Mouse (Mus musculus) layer of hippocampus, adult 2 months (tissue): ENCODE results near the gene Plekhm2. TPM values are rescaled to one million over a fixed set of nuclear protein-coding genes. Genes with fewer than 3 reads are reported as not detected.

ENCODE experiments used
- DNase-seq, 2 experiments: peaks; one replicate each; pipeline ENCODE4 v3.0.0; 2022; ENCODE audit warnings: low spot score in 2 of 2
- H3K27ac ChIP-seq: fragments of 200-600 bp; 2 replicates; pipeline ENCODE4 v1.8.1; 2022
- H3K4me3 ChIP-seq: fragments of 200-600 bp; 2 replicates; pipeline ENCODE4 v1.8.1; 2022; ENCODE audit warnings: mild to moderate bottlenecking
- CTCF ChIP-seq: fragments of 200-600 bp; conservative IDR thresholded peaks from 2 replicates; pipeline ENCODE4 v1.8.1; 2022; ENCODE audit warnings: antibody characterized with exemption, mild to moderate bottlenecking, moderate library complexity
- total RNA-seq, 2 experiments: library from RNA; stranded (reverse); gene quantifications; 2 replicates each; pipeline ENCODE4 v1.2.3; 2021

The Plekhm2 gene
- total RNA-seq, 2 experiments from 2014 or later, result 74.1 to 80.6 TPM

- no peak overlapping the region for H3K4me3 ChIP-seq
- no peak for TF ChIP-seq CTCF
- DNase-seq, result no peak
- H3K27ac ChIP-seq, result no peak overlapping the region
Measured at GRCm38 (mm10) chr4:141602523-141603223, 62.0 kb downstream of the Plekhm2 start.

DNA sequence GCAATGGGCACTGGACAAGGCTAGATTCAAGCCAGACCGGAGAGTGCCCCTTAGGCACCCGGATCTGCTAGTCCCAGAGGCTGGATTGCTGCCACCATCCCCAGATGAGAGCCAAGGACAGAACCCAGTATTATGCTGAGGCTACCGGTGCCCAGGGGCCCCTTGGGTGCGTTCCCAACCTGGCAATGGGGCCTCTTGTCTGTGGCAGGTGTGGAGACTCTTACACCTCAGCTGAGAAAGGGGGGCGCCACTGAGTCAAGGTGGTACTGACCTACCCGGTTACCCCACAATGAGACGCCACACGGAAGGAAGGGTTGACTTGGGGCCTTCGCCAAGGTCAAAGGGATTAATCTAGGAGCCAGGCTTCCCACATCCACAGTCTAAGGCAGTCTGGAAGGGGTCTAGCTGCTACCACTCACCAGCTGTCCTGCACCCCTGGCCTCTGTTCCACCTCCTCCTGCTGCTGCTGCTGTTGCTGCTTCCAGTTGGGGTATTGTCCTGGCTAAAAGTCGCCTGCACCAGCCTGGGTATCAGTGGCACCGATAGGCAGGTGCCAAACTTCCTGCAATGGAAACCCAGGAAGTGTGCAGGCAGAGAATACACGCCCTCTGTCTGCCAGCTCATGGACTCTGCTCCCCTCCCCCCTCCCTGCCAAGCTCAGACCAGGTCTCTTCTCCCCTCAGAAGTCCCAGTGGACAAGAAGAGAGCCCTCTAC, 63.4 kb downstream of the Plekhm2 start:
- TF ChIP-seq CTCF, result no peak
- no peak overlapping the region for H3K4me3 ChIP-seq
- DNase-seq, result no peak

GRCm38 (mm10) chr4:141600364-141600763, 64.3 kb downstream of the Plekhm2 start:
- H3K27ac ChIP-seq, result no peak overlapping the region
- TF ChIP-seq CTCF, result no peak
- no peak for DNase-seq
- no peak overlapping the region for H3K4me3 ChIP-seq

More for the DNA sequence above, 63.4 kb downstream of the Plekhm2 start:
- no peak overlapping the region for H3K27ac ChIP-seq

- H3K27ac ChIP-seq, result no peak overlapping the region
- no peak for TF ChIP-seq CTCF
- H3K4me3 ChIP-seq, result peak overlapping the region; percentile 45
- DNase-seq, result no peak
Measured at GRCm38 (mm10) chr4:141599251-141600141, 65.2 kb downstream of the Plekhm2 start.

DNA sequence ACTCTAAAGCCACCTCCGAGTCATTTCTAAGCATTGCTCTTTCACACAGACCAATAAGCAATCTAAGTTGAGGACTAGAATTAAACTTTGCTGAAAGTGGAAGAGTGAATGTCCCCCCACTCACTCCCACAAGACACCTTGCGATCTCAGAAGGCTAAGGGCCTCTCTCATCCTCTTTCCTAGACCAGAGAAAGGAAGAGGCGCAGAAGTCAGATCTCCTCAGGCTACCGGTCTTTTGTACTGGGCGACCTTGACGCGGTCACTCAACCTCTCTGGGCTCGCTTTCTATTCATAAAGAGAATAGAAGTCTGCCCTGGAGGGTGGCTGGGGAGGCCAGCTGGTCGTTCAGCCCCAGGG, 65.8 kb downstream of the Plekhm2 start:
- Histone ChIP-seq H3K27ac (no peak overlapping the region), H3K4me3 (no peak overlapping the region; the same call in 1 of the 2 replicates)
- DNase-seq, result no peak
- TF ChIP-seq CTCF, result no peak

DNA sequence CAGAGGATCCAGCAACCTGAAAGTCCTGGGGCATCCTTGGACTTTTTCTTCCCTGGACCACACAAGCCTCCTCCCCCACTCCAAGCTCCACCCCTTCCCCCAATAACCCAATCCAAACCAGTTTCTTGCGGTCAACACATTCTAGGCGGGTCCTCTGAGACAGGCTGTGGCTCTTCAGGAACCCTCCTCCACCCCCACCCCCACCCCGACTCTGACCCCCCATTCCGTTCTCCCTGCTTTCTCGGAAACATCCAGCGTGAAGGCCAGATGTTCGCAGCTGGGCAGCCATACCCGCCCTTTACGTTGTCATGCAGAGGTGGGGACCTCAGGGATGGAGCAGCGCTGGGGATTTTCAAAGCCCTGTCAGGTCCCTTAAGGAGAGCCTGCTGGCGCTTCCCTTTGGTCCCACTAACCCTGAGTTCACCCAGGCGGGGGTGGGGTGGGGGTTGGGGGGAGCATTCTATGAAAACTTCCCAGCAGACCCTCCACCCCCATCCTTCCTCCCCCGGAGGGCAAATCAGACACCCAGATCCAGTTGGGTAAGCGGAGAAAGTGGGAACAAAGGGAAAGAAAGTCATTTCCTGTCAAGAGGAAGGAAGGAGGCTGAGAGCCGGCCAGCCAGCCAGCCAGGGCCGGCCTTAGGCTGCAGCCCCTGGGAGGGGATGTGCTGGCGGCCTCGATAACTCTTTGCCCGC, 66.4 kb downstream of the Plekhm2 start:
- TF ChIP-seq CTCF, result no peak
- H3K4me3 ChIP-seq, result no peak overlapping the region; the same call in 1 of the 2 replicates
- H3K27ac ChIP-seq, result no peak overlapping the region
- DNase-seq, result no peak

GRCm38 (mm10) chr4:141596700-141597328, 67.9 kb downstream of the Plekhm2 start:
- Histone ChIP-seq H3K27ac (no peak overlapping the region), H3K4me3 (no peak overlapping the region)
- TF ChIP-seq CTCF, result no peak
- DNase-seq, result no peak

DNA sequence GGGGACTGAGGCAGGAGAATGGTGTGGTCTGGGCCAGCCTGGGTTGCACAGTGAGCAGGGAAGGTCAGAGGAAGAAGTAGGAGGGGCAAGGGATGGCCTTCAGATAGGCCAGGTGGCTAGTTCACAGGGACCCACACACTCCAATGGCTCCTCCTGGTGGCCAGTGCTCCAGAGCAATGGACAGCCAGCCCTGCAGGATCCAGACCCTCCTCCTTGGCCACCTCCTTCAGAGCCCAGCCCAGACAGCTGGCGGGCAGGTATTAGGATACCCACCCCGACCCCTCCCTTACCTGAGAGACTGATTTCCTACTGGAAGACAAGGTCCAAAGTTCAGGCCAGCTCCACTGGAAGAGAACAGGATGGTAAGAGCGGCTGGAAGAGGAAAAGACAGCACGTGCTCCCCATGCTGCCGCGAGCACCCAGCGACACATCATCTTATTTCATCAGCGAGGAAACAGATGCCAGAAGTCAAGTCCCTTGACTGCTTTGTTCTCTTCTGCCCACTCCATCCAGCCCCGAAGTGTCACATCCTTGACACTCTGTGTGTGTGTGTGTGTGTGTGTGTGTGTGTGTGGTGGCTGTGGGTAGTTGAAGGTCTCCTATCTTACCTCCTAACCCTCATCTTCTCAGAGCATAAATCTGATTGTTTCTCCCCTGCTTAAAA, 69.0 kb downstream of the Plekhm2 start:
- H3K4me3 ChIP-seq, result no peak overlapping the region
- peak; percentile 32 for TF ChIP-seq CTCF

GRCm38 (mm10) chr4:141595138-141595537, 69.6 kb downstream of the Plekhm2 start:
- Histone ChIP-seq H3K4me3 (no peak overlapping the region), H3K27ac (no peak overlapping the region)
- DNase-seq, result no peak
- no peak for TF ChIP-seq CTCF

More for the DNA sequence above, 69.0 kb downstream of the Plekhm2 start:
- no peak for DNase-seq
- H3K27ac ChIP-seq, result no peak overlapping the region

- peak; percentile 76 for TF ChIP-seq CTCF
- DNase-seq, result no peak
- H3K4me3 ChIP-seq, result no peak overlapping the region
- H3K27ac ChIP-seq, result no peak overlapping the region
Measured at GRCm38 (mm10) chr4:141591547-141591946, 73.2 kb downstream of the Plekhm2 start.

- no peak for TF ChIP-seq CTCF
- DNase-seq, result no peak
- Histone ChIP-seq H3K27ac (no peak overlapping the region), H3K4me3 (no peak overlapping the region)
Measured at GRCm38 (mm10) chr4:141583919-141584318, 80.8 kb downstream of the Plekhm2 start.
